Mouse (Mus musculus) brain, adult 10 weeks (tissue): ENCODE measurements around the gene Fads2. TPM values are rescaled to one million over a fixed set of nuclear protein-coding genes. Genes with fewer than 3 reads are reported as not detected.

Experiments
- polyA plus RNA-seq: library from polyadenylated mRNA; stranded (reverse); fragments of 350-450 nt; fragmentation: Illumina TruSeq; extraction: RNeasy Lipid Tissue Mini Kit (QIAGEN cat#74804); gene quantifications from one replicate; pipeline ENCODE4 v1.2.3, GENCODE M21; 2015; ENCODE audit warnings: low read depth, low replicate concordance

Gene Fads2
- 125 TPM for polyA plus RNA-seq

GRCm38 (mm10) chr19:10101341-10102053 lies at the start of gene Fads2:
Fads2 (minus strand) TSS chr19:10101746.

DNA sequence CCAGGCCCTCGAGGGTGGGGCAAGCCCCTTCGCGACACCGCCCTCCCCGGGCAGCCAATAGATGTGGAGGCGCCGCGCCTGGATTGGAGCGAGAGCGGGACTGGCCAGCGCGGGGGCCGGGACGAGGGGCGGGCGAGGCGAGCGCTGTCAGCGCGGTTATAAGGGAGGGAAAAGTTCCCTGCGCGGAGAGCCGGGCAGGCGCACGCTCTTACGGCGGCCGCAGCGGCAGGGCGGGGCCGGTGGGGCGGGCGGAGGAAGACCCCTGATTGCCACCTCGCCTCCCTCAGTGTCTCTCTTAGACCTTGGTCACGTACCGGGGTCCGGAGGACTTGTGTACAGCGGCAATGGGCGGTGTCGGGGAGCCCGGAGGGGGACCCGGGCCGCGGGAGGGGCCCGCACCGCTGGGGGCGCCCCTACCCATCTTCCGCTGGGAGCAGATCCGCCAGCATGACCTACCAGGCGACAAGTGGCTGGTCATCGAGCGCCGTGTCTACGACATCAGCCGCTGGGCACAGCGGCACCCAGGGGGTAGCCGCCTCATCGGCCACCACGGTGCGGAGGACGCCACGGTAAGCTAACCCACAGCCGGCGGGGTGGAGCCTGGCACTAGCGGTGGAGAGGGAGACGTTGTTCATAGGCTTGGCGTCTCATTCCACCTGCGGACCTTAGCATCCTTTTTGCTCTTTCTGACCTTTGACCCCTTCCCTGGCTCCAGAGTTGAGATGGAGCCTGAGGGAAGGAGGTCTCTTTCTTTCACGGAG lies 60.0 kb downstream of the Fads2 start, which contains the start of gene Fads3:
Gene Fads3 (plus strand): TSS at position 182 of the 761 bp plus-strand sequence.

Other genes starting within 250 kb of the Fads2 start
- 20.7 TPM for gene Incenp, start 202.2 kb downstream of the Fads2 start, polyA plus RNA-seq
- 5,812 TPM for gene Fth1, start 121.1 kb downstream of the Fads2 start, polyA plus RNA-seq
- gene Best1, start 100.1 kb downstream of the Fads2 start, polyA plus RNA-seq, result 2.2 TPM
- gene Rab3il1, start 100.1 kb downstream of the Fads2 start, polyA plus RNA-seq, result 11.3 TPM
- gene Fads3, start 60.2 kb downstream of the Fads2 start, polyA plus RNA-seq, result 24.2 TPM
- gene Fads1, start 81.1 kb upstream of the Fads2 start, polyA plus RNA-seq, result 168 TPM
- gene Tmem258, start 102.3 kb upstream of the Fads2 start, polyA plus RNA-seq, result 106 TPM
- gene Fen1, start 102.4 kb upstream of the Fads2 start, polyA plus RNA-seq, result 12.3 TPM
- gene Myrf, start 139.0 kb upstream of the Fads2 start, polyA plus RNA-seq, result 27.4 TPM
- 48.5 TPM for gene Dagla, start 203.1 kb upstream of the Fads2 start, polyA plus RNA-seq